Mouse (Mus musculus): ENCODE results near the gene Sh3rf3. TPM values are rescaled to one million over a fixed set of nuclear protein-coding genes. Genes with fewer than 3 reads are reported as not detected.

Sh3rf3 gene
- polyA plus RNA-seq (2014; fragmentation: Illumina TruSeq; extraction: RNeasy Lipid Tissue Mini Kit (QIAGEN cat#74804); ENCODE audit: low read depth, low replicate concordance): 0.41 TPM

DNA sequence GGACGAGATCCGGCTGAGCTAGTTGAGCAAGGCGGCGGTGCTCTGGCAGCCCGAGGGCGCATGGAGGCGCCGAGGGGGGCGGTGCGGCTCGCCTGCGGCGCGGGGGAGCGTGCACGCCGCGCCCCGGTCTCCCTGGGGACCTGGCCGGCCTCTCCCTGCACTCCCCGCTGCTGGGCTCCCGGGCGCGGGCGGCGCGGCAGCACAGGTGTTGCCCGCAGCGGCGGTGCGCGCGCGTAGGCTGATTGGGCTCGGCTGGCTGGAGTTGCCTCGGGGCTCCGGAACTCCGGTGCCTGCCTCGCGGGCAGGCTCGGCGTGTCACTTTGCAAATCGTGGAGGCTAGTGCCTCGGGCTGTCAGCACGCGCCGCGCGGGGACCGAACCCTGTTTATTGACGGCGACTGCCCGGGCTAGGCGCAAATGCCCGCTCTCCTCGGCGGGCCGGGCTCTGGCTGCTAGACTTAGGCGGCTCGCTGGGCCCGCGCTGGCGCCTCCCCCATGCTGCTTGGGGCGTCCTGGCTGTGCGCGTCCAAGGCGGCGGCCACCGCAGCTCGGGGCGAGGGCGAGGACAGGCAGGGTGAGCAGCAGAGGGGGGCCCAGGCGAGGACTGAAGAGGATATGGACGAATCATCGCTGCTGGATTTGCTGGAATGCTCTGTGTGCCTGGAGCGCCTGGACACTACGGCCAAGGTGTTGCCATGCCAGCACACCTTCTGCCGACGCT lies at the start of gene Sh3rf3:
Gene Sh3rf3 (plus strand): TSS at position 279 of the 720 bp plus-strand sequence.

Other genes starting within 250 kb of the Sh3rf3 start
- gene Edar, start 137.7 kb upstream of the Sh3rf3 start, polyA plus RNA-seq (2014; fragmentation: Illumina TruSeq; extraction: RNeasy Lipid Tissue Mini Kit (QIAGEN cat#74804); ENCODE audit: low read depth, low replicate concordance): not detected
- not detected for gene Gm17542, start 95.1 kb upstream of the Sh3rf3 start, polyA plus RNA-seq (2014; fragmentation: Illumina TruSeq; extraction: RNeasy Lipid Tissue Mini Kit (QIAGEN cat#74804); ENCODE audit: low read depth, low replicate concordance)